Mouse (Mus musculus) midbrain, embryonic 10.5 days (tissue): ENCODE data around the gene Cdk17. TPM values are rescaled to one million over a fixed set of nuclear protein-coding genes. Genes with fewer than 3 reads are reported as not detected.

ENCODE experiments used
- DNase-seq: peaks from one replicate; pipeline ENCODE4 v3.0.0-alpha.2; 2017; ENCODE audit warnings: low spot score
- H3K27ac ChIP-seq: fragments of 300-500 bp; sonication (generic); replicated peaks from 2 replicates; pipeline ENCODE4 v1.5.1; 2016; ENCODE audit warnings: mild to moderate bottlenecking
- H3K27me3 ChIP-seq: fragments of 300-500 bp; sonication (generic); 2 replicates; pipeline ENCODE4 v1.6.1; 2016; ENCODE audit warnings: low read depth, mild to moderate bottlenecking; ENCODE audit not compliant: poor library complexity, severe bottlenecking
- H3K36me3 ChIP-seq: fragments of 300-500 bp; sonication (generic); 2 replicates; pipeline ENCODE4 v1.6.1; 2016; ENCODE audit warnings: mild to moderate bottlenecking, moderate library complexity
- H3K4me1 ChIP-seq: fragments of 300-500 bp; sonication (generic); 2 replicates; pipeline ENCODE4 v1.6.1; 2016
- H3K4me3 ChIP-seq: fragments of 300-500 bp; sonication (generic); 2 replicates; pipeline ENCODE4 v1.5.1; 2016; ENCODE audit warnings: mild to moderate bottlenecking, moderate library complexity
- H3K9me3 ChIP-seq: fragments of 300-500 bp; sonication (generic); replicated peaks from 2 replicates; pipeline ENCODE4 v1.6.1; 2016; ENCODE audit warnings: mild to moderate bottlenecking
- WGBS: fragments of 180-500 bp; shearing (Covaris S2); methylation state at CpG from one replicate; pipeline ENCODE4 v1.1.7; 2016; 5-methylcytosine and 5-hydroxymethylcytosine counted together
- polyA plus RNA-seq: library from polyadenylated mRNA; unstranded; fragments of >200 nt; fragmentation: Nextera tagmentation; extraction: Ambion mirVana; gene quantifications from 2 replicates; pipeline ENCODE4 v1.2.1, GENCODE M21; 2016

The Cdk17 gene
- polyA plus RNA-seq, 1 experiment from 2014 or later = 20.1 TPM

GRCm38 (mm10) chr10:93188440-93188999 lies 27.8 kb downstream of the Cdk17 start:
- DNase-seq = no peak
- no peak overlapping the region for H3K4me3 ChIP-seq
- peaks cover 44% of the 10 kb centered on the region for H3K4me1 ChIP-seq
- 0 out of 2 replicates have a peak, but pooled peaks cover 7% of the 10 kb centered on the region for H3K36me3 ChIP-seq
- WGBS = 64% methylated on average over 10 of the region's 10 CpGs
- H3K27ac ChIP-seq = peak overlapping the region; percentile 33; the same call in 1 of the 2 replicates
- H3K27me3 ChIP-seq = no peaks in the 10 kb centered on the region
- H3K9me3 ChIP-seq = no peaks in the 10 kb centered on the region

GRCm38 (mm10) chr10:93190475-93191262 lies 30.0 kb downstream of the Cdk17 start:
- no peaks in the 10 kb centered on the region for H3K27me3 ChIP-seq
- DNase-seq = no peak
- peak overlapping the region; percentile 52 for H3K27ac ChIP-seq
- 84% methylated on average over 8 of the region's 8 CpGs for WGBS
- no peak overlapping the region for H3K4me3 ChIP-seq
- H3K36me3 ChIP-seq = 0 out of 2 replicates have a peak, but pooled peaks cover 7% of the 10 kb centered on the region
- H3K9me3 ChIP-seq = no peaks in the 10 kb centered on the region
- peaks cover 54% of the 10 kb centered on the region for H3K4me1 ChIP-seq

DNA sequence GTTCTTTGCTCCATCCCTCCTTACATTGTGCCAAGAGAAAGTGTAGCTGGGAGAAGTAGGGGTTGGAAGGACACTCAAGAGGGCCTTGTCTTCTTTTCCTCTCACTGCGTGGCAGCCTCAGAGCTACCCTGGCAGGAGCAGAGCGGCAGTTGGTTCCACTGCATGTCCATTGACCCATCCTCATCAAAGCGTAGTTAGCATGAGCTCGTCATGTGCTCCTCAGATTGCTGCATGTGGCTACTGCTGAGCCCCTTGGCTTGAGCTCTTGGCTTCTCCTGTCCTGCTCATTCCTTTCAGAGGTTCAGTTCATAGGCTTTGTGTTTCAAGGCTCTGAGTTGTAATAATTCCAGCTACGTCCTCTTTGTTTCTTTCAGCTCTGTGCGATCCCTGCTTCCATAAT lies 36.4 kb downstream of the Cdk17 start:
- peaks cover 22% of the 10 kb centered on the region for H3K4me1 ChIP-seq
- 93% methylated on average over 6 of the region's 6 CpGs for whole genome bisulfite sequencing
- no peak overlapping the region for H3K4me3 ChIP-seq
- no peaks in the 10 kb centered on the region for H3K9me3 ChIP-seq
- no peaks in the 10 kb centered on the region for H3K27me3 ChIP-seq
- H3K36me3 ChIP-seq = peaks cover 18% of the 10 kb centered on the region
- no peak overlapping the region for H3K27ac ChIP-seq
- no peak for DNase-seq

- peaks cover 17% of the 10 kb centered on the region for H3K4me1 ChIP-seq
- H3K27ac ChIP-seq = no peak overlapping the region
- no peaks in the 10 kb centered on the region for H3K9me3 ChIP-seq
- H3K27me3 ChIP-seq = no peaks in the 10 kb centered on the region
- no peak overlapping the region for H3K4me3 ChIP-seq
- WGBS = 98% methylated on average over 3 of the region's 3 CpGs
- H3K36me3 ChIP-seq = peaks cover 18% of the 10 kb centered on the region
- no peak for DNase-seq
These were observed 38.3 kb downstream of the Cdk17 start for GRCm38 (mm10) chr10:93198958-93199357.

GRCm38 (mm10) chr10:93201846-93202458 lies 41.3 kb downstream of the Cdk17 start:
- Histone ChIP-seq H3K4me1 (no peaks in the 10 kb centered on the region), H3K4me3 (no peak overlapping the region), H3K9me3 (no peaks in the 10 kb centered on the region), H3K27me3 (no peaks in the 10 kb centered on the region), H3K27ac (no peak overlapping the region), H3K36me3 (peaks cover 18% of the 10 kb centered on the region)
- WGBS = 94% methylated on average over 6 of the region's 6 CpGs
- DNase-seq = no peak

DNA sequence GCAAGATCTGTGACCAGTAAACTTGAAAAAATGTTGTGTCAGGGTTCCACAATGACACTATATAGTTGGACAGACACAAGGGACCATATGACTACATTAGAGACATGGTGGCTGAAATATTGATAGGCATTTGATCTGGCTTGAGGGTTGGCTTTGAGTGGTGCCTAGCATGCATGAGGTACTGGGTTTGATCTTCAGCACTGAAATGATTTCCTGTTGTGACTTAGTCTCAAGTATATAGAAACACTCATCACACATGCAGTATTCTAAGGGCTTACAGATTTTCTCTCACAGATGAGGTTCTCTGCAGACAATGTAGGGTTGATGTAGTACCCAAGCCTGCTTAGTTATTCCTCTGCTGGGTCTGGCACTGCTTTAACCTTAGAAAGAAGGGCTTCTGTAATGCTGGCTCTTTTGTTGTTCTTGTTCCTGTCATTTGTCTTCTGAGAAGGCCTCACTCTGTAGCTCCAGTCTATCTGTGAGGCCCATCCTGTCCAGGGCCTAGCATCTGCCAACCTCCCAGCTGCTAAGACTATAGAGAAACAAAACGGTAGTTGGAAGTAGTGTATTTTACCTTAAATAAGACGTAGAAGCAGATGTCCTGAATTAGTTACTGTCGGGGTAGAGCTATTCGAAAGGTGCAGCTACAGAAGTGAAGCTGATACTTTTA lies 44.7 kb downstream of the Cdk17 start:
- Histone ChIP-seq H3K9me3 (no peaks in the 10 kb centered on the region), H3K27ac (no peak overlapping the region), H3K36me3 (peaks cover 4% of the 10 kb centered on the region; the same call in 1 of the 2 replicates), H3K4me3 (no peak overlapping the region), H3K27me3 (no peaks in the 10 kb centered on the region), H3K4me1 (no peaks in the 10 kb centered on the region)
- 88% methylated on average over 4 of the region's 4 CpGs for WGBS
- no peak for DNase-seq

DNA sequence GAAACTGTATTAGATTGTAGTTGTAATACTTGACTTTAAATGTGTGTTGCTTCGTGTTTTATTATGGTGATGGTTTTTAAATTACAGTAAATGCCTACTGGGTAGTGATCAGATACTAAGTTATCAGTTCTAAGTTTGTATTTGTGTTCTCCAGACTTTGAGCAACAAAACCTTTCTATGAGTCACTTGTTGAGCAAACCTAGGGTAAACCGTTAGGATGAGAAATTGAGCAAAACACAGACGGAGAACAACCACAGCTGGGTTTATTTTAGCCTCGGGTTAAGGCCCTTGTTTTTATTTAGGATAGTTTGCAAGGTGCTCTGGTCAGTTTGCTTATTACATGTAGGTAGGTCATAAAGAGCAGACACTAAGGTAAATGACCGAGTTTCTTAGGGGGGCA lies 46.5 kb downstream of the Cdk17 start:
- H3K27ac ChIP-seq = no peak overlapping the region
- no peaks in the 10 kb centered on the region for H3K4me1 ChIP-seq
- peaks cover 9% of the 10 kb centered on the region for H3K36me3 ChIP-seq
- H3K4me3 ChIP-seq = no peak overlapping the region
- DNase-seq = no peak
- no peaks in the 10 kb centered on the region for H3K9me3 ChIP-seq
- H3K27me3 ChIP-seq = no peaks in the 10 kb centered on the region
- 89% methylated on average over 5 of the region's 5 CpGs for WGBS

- WGBS = 90% methylated on average over 2 of the region's 2 CpGs
- Histone ChIP-seq H3K27me3 (no peaks in the 10 kb centered on the region), H3K27ac (no peak overlapping the region), H3K4me1 (no peaks in the 10 kb centered on the region), H3K9me3 (no peaks in the 10 kb centered on the region; the same call in 1 of the 2 replicates), H3K4me3 (no peak overlapping the region), H3K36me3 (peaks cover 59% of the 10 kb centered on the region)
- no peak for DNase-seq
These were observed 52.0 kb downstream of the Cdk17 start for GRCm38 (mm10) chr10:93212699-93213098.

DNA sequence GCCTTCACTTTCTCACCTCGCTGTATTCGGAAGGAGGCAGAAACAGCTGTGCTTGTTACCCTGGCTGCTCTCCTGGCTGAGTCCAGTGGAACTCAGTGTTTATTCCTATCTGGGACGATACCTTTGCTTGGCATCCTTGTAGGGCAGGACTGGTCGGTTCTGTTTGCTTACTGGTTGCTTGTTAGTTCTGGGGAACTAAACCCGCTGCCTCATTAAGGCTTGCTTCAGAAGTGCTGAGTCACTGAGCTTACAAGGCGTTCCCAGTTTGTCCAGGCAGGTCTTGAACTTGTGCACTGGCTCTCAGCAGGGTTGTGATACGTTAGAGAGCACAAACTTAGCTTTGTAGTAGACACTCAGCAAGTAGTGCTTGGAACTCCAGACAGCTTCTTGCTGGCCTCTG lies 52.7 kb downstream of the Cdk17 start:
- H3K27me3 ChIP-seq = no peaks in the 10 kb centered on the region
- no peaks in the 10 kb centered on the region; the same call in 1 of the 2 replicates for H3K9me3 ChIP-seq
- H3K27ac ChIP-seq = no peak overlapping the region
- no peak overlapping the region for H3K4me3 ChIP-seq
- WGBS = 89% methylated on average over 7 of the region's 7 CpGs
- no peaks in the 10 kb centered on the region for H3K4me1 ChIP-seq
- peaks cover 66% of the 10 kb centered on the region for H3K36me3 ChIP-seq
- DNase-seq = no peak

DNA sequence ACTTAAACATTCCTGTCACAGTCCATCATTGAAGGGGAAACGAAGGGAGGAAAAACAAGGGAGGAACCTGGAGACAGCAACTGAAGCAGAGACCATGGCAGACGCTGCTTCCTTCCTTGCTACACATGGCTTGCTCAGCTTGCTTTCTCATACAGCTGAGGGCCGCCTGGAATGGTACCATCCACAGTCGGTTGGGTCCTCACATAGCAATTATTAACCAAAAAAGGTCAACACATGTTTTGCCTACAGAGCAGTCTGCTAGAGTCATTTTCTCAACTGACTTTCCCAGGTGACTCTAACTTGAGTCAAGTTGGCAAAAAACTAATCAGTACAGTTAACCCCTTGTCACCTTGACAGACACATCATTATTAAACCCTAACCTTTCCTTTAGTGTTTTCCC lies 53.6 kb downstream of the Cdk17 start:
- DNase-seq = no peak
- Histone ChIP-seq H3K27ac (no peak overlapping the region), H3K36me3 (peaks cover 65% of the 10 kb centered on the region), H3K9me3 (no peaks in the 10 kb centered on the region; the same call in 1 of the 2 replicates), H3K27me3 (no peaks in the 10 kb centered on the region), H3K4me1 (no peaks in the 10 kb centered on the region), H3K4me3 (no peak overlapping the region)
- 82% methylated on average over 4 of the region's 4 CpGs for WGBS

DNA sequence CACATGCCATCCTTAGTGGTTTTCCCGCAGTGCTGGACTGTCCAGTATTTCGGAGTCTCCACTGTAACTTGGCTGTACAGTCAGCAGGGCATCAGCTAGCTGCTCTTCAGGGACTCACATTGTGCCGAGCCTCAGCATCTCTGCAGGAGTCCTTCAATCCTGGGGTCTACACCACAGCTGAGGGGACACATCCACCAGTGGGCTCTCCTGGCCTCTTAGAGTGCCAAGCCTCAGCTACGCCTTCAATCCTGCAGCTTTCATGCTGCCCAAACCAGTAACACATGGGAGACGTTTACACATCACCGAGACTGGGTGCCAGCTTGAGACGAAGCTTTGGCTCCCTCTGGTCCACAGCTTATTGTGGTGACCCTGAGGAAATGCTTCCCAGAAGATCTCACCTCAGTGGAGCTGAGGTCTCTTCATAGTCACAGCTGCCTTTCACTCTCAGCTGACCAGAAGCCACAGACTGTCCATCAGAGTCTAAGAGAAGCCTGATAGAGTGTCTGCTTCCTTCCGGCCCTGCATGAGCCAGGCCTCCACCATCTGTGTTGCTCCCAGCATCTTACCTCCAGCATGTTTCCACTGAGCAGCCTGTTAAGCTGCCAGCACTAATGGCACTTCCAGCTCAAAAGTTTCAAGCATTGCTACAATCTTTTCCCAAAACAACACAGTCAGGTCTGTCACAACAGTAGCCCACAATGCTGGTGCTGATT lies 54.5 kb downstream of the Cdk17 start:
- no peaks in the 10 kb centered on the region; the same call in 1 of the 2 replicates for H3K9me3 ChIP-seq
- H3K4me1 ChIP-seq = no peaks in the 10 kb centered on the region
- no peak for DNase-seq
- no peak overlapping the region for H3K4me3 ChIP-seq
- peaks cover 65% of the 10 kb centered on the region for H3K36me3 ChIP-seq
- 93% methylated on average over 8 of the region's 8 CpGs for WGBS
- no peak overlapping the region for H3K27ac ChIP-seq
- no peaks in the 10 kb centered on the region for H3K27me3 ChIP-seq

GRCm38 (mm10) chr10:93225751-93226150 lies 65.1 kb downstream of the Cdk17 start:
- 88% methylated on average over 6 of the region's 6 CpGs for WGBS
- Histone ChIP-seq H3K9me3 (no peaks in the 10 kb centered on the region), H3K36me3 (peaks cover 48% of the 10 kb centered on the region), H3K4me1 (no peaks in the 10 kb centered on the region), H3K27ac (no peak overlapping the region), H3K27me3 (no peaks in the 10 kb centered on the region), H3K4me3 (no peak overlapping the region)
- DNase-seq = no peak
